Mouse (Mus musculus) heart, adult 10 weeks (tissue): ENCODE measurements around the gene Arhgap11a. TPM values are rescaled to one million over a fixed set of nuclear protein-coding genes. Genes with fewer than 3 reads are reported as not detected.

Experiments
- polyA plus RNA-seq: library from polyadenylated mRNA; stranded (reverse); fragments of 350-450 nt; fragmentation: Illumina TruSeq; extraction: RNeasy Lipid Tissue Mini Kit (QIAGEN cat#74804); gene quantifications from one replicate; pipeline ENCODE4 v1.2.3, GENCODE M21; 2014; ENCODE audit warnings: low read depth, low replicate concordance

Gene Arhgap11a
- polyA plus RNA-seq, result 1.0 TPM

DNA sequence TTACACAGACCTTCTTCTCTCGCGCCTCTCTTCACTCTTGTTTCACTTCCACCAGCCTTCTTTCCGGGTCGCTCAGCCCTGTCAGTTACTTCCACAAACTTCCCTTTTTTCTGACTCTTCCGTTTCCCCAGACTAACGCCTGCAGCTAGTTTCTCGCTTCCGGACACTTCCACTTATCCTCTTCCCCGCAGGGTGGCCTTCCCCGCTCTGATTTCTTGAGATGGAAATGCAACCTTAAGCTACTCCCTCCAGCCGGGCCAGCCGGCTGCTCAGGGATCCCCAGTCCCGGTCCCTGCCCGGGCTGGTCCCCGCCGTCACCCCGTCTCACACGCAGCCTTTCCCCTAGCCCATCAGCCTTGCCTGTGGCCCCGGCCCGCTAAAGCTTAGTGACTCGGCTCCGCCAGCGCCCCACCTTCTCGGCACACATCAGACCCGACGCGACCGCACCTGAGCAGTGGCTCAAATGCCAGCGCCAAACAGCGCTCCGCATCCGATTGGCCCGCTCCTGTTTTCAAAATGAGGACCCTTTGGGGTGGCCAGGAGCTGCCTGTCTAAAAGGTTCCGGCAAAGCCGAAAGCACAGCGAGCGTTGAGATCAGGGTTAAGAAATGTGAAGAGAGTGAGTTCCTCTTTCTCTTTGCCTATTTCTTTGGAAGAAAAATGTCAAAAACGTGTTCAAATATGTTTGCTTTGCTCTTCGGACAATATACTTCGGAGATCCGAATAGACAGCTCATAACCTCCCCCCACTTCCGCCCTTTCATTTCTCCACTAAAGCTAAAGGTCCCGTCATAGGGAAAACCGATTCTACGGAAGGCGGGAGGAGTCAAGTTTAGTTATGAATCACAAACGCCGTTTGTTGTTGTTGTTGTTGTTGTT lies at the start of gene Arhgap11a:
TSS of gene Arhgap11a (minus strand) at position 417 of the 877 bp plus-strand sequence.

DNA sequence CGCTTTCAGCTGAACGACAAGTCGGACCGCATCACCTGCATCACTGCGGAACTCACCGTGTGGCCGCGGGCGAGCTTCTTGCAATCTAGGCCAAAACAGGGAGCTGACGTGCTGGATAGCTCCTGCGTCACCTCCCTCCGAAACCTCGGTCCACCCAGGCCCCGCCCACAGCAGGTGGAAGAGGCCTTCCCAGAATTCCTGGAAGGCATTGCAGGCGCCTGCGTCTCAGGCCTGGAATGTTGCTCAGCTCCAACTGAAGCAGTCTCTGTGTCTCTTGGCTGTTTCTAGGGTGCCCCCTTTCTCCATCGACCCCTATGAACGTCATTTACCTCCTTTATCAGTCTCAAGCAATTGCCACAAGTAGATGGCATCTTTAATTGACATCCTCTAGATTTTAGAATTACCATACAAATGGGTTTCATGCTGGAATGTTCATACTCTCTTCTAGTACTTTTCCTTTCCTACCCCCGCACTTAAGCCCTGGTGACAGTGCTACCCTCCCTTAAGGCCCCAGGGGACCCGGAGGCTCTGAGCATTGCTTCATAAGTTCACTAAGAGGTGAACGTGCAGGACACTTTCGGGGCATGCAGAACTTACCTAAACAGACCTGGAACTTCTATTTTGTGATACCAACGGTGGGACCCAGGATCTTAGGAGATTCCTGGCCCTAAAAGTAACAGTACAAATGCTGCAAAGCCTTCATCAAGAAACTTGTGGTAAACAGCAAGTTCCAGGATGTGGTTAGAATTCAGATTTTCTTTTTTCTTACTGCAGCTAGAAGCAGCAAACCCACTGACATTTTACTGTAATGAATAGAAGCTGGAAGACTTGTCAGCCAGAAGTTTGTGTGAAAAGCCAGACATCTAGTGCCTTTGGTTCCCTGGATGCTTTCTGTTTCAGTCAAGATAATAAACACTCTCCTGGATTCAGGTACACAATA lies 19.2 kb downstream of the Arhgap11a start, which contains the start of gene Scg5:
TSS of gene Scg5 (minus strand) at position 179 of the 940 bp plus-strand sequence.

Other genes with a start within 250 kb of the Arhgap11a start
- not detected for gene Grem1, start 90.0 kb downstream of the Arhgap11a start, polyA plus RNA-seq
- gene Scg5, start 19.5 kb downstream of the Arhgap11a start, polyA plus RNA-seq, result not detected
- not detected for gene Gjd2, start 165.0 kb upstream of the Arhgap11a start, polyA plus RNA-seq
- 10,862 TPM for gene Actc1, start 204.9 kb upstream of the Arhgap11a start, polyA plus RNA-seq